Mouse (Mus musculus) central nervous system, embryonic 14 days (tissue): ENCODE data around the gene Lamp3. TPM values are rescaled to one million over a fixed set of nuclear protein-coding genes. Genes with fewer than 3 reads are reported as not detected.

Experiments
- polyA plus RNA-seq: library from polyadenylated mRNA; depleted of rRNA; stranded (reverse); fragments of >200 nt; gene quantifications from 2 replicates; pipeline ENCODE4 v1.2.3, GENCODE M21; 2012; rRNA removed

Gene Lamp3
- 0.01 TPM in 1 of 2 replicates, not detected in the other for polyA plus RNA-seq

GRCm38 (mm10) chr16:19706216-19706615 is at the start of gene Lamp3:
Gene Lamp3, minus strand, starts transcription at chr16:19706375.

DNA sequence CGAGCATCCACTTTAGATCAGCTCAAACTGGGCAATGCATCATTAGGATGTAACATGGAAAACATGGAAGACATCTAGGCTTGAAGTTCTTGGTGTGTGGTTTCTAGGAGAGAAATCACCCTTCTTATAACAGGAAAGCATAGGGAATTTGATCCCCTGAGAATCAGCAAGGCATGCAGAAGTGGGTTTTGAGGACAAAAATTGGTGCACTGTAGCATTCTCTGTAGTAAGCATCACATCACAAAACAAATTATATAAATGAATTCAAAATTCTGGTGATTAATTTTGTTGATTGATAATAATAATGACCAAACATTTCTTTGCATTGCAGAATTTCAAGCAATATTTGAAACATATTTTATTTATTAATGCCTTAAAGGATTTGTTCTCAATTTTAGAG is 76.4 kb downstream of the Lamp3 start, which contains the start of gene Olfr171:
Gene Olfr171 (minus strand): TSS at position 101 of the 400 bp plus-strand sequence.

GRCm38 (mm10) chr16:19611782-19612181 is 94.4 kb downstream of the Lamp3 start, which contains the start of gene Olfr170:
Gene Olfr170, minus strand, starts transcription at chr16:19611882.

Other genes with a start within 250 kb of the Lamp3 start
- not detected in 2 replicates for gene Olfr166, start 222.7 kb downstream of the Lamp3 start, polyA plus RNA-seq
- not detected in 2 replicates for gene Olfr167, start 184.1 kb downstream of the Lamp3 start, polyA plus RNA-seq
- gene Olfr168, start 170.8 kb downstream of the Lamp3 start, polyA plus RNA-seq = not detected in 2 replicates
- gene Olfr169, start 134.6 kb downstream of the Lamp3 start, polyA plus RNA-seq = not detected in 2 replicates
- not detected in 2 replicates for gene Olfr170, start 94.5 kb downstream of the Lamp3 start, polyA plus RNA-seq
- gene Olfr171, start 76.5 kb downstream of the Lamp3 start, polyA plus RNA-seq = not detected in 2 replicates
- 18.7 and 19.8 TPM in 2 replicates for gene B3gnt5, start 53.8 kb upstream of the Lamp3 start, polyA plus RNA-seq